Mouse (Mus musculus) lung, postnatal 0 days (tissue): ENCODE results near the gene Nptn. TPM values are rescaled to one million over a fixed set of nuclear protein-coding genes. Genes with fewer than 3 reads are reported as not detected.

Source experiments
- ATAC-seq: fragments of 200-750 bp; cut with Nextera tagmentation; 2 replicates; pipeline ENCODE4 v1.8.0; 2017; ENCODE audit warnings: moderate library complexity
- DNase-seq: peaks from one replicate; pipeline ENCODE4 v3.0.0-alpha.2; 2016; ENCODE audit warnings: low spot score
- H3K27ac ChIP-seq: fragments of 300-500 bp; sonication (generic); 2 replicates; pipeline ENCODE4 v1.5.1; 2014; ENCODE audit warnings: antibody characterized with exemption, mild to moderate bottlenecking, low read length, mixed read lengths
- H3K27me3 ChIP-seq: fragments of 300-500 bp; sonication (generic); replicated peaks from 2 replicates; pipeline ENCODE4 v1.6.1; 2014; ENCODE audit warnings: low read length, mixed read lengths; ENCODE audit not compliant: insufficient read depth
- H3K36me3 ChIP-seq: fragments of 300-500 bp; sonication (generic); 2 replicates; pipeline ENCODE4 v1.6.1; 2014; ENCODE audit warnings: low read length, mixed read lengths; ENCODE audit not compliant: insufficient read depth
- H3K4me1 ChIP-seq: fragments of 300-500 bp; sonication (generic); 2 replicates; pipeline ENCODE4 v1.6.1; 2014; ENCODE audit warnings: antibody characterized with exemption, low read depth, low read length, mixed read lengths; ENCODE audit not compliant: insufficient read depth
- H3K4me2 ChIP-seq: fragments of 300-500 bp; sonication (generic); replicated peaks from 2 replicates; pipeline ENCODE4 v1.6.1; 2014; ENCODE audit warnings: low read depth, mild to moderate bottlenecking, low read length, moderate library complexity, mixed read lengths
- H3K4me3 ChIP-seq: fragments of 300-500 bp; sonication (generic); 2 replicates; pipeline ENCODE4 v1.5.1; 2014; ENCODE audit warnings: low read depth, low read length
- H3K9ac ChIP-seq: fragments of 300-500 bp; sonication (generic); replicated peaks from 2 replicates; pipeline ENCODE4 v1.6.1; 2014; ENCODE audit warnings: low read depth, mild to moderate bottlenecking
- H3K9me3 ChIP-seq: fragments of 300-500 bp; sonication (generic); 2 replicates; pipeline ENCODE4 v1.6.1; 2016; ENCODE audit warnings: low read length, mixed read lengths
- CTCF ChIP-seq: IDR thresholded peaks from 2 replicates; pipeline ENCODE4 v1.5.1; 2016; ENCODE audit warnings: antibody characterized with exemption, mild to moderate bottlenecking
- EP300 ChIP-seq: IDR thresholded peaks from 2 replicates; pipeline ENCODE4 v1.6.1; 2016; ENCODE audit warnings: antibody characterized with exemption, mild to moderate bottlenecking, control low read depth
- WGBS: fragments of 180-500 bp; shearing (Covaris S2); extraction: QIAGEN DNeasy Blood & Tissue Kit; methylation state at CpG from one replicate; pipeline ENCODE4 v1.1.7; 2014; 5-methylcytosine and 5-hydroxymethylcytosine counted together
- polyA plus RNA-seq: library from polyadenylated mRNA; unstranded; fragments of >200 nt; fragmentation: Nextera tagmentation; extraction: Ambion mirVana; gene quantifications from 2 replicates; pipeline ENCODE4 v1.2.1, GENCODE M21; 2015

Gene Nptn
- polyA plus RNA-seq, 1 experiment from 2014 or later, result 132 TPM

GRCm38 (mm10) chr9:58630441-58630840 lies 48.4 kb downstream of the Nptn start:
- Histone ChIP-seq H3K36me3 (0 out of 2 replicates have a peak, but pooled peaks cover 4% of the 10 kb centered on the region), H3K27ac (no peak overlapping the region), H3K9ac (no peak overlapping the region), H3K9me3 (no peaks in the 10 kb centered on the region), H3K4me2 (no peak overlapping the region), H3K27me3 (no peaks in the 10 kb centered on the region), H3K4me3 (no peak overlapping the region), H3K4me1 (no peaks in the 10 kb centered on the region)
- ATAC-seq (no peak), DNase-seq (no peak)
- 64% methylated on average over 2 of the region's 2 CpGs for WGBS
- TF ChIP-seq EP300 (no peak), CTCF (no peak)

GRCm38 (mm10) chr9:58648406-58649264 lies 66.6 kb downstream of the Nptn start:
- no peaks in the 10 kb centered on the region for H3K27me3 ChIP-seq
- no peak overlapping the region for H3K27ac ChIP-seq
- H3K4me1 ChIP-seq, result no peaks in the 10 kb centered on the region
- no peak overlapping the region for H3K9ac ChIP-seq
- peaks cover 4% of the 10 kb centered on the region; the same call in 1 of the 2 replicates for H3K36me3 ChIP-seq
- ATAC-seq (no peak), DNase-seq (no peak)
- WGBS, result 84% methylated on average over 6 of the region's 6 CpGs
- no peaks in the 10 kb centered on the region for H3K9me3 ChIP-seq
- H3K4me2 ChIP-seq, result no peak overlapping the region
- no peak overlapping the region for H3K4me3 ChIP-seq
- TF ChIP-seq EP300 (no peak), CTCF (no peak)

GRCm38 (mm10) chr9:58649265-58649626 lies 67.2 kb downstream of the Nptn start:
- DNase-seq (no peak), ATAC-seq (no peak)
- Histone ChIP-seq H3K4me1 (no peaks in the 10 kb centered on the region), H3K4me2 (no peak overlapping the region), H3K9ac (no peak overlapping the region), H3K27ac (no peak overlapping the region), H3K27me3 (no peaks in the 10 kb centered on the region), H3K36me3 (peaks cover 4% of the 10 kb centered on the region; the same call in 1 of the 2 replicates), H3K9me3 (no peaks in the 10 kb centered on the region), H3K4me3 (no peak overlapping the region)
- WGBS, result 72% methylated on average over 4 of the region's 4 CpGs
- no peak for TF ChIP-seq CTCF

GRCm38 (mm10) chr9:58651993-58652392 lies 70.0 kb downstream of the Nptn start:
- ATAC-seq, result no peak
- Histone ChIP-seq H3K36me3 (no peaks in the 10 kb centered on the region), H3K9me3 (no peaks in the 10 kb centered on the region), H3K27ac (no peak overlapping the region), H3K4me3 (no peak overlapping the region), H3K27me3 (no peaks in the 10 kb centered on the region), H3K9ac (no peak overlapping the region), H3K4me1 (no peaks in the 10 kb centered on the region), H3K4me2 (no peak overlapping the region)
- peak; percentile 79 for DNase-seq
- 53% methylated on average over 4 of the region's 4 CpGs for WGBS
- TF ChIP-seq EP300 (no peak), CTCF (peak; percentile 70)

- no peak overlapping the region for H3K4me2 ChIP-seq
- H3K4me1 ChIP-seq, result peaks cover 4% of the 10 kb centered on the region; the same call in 1 of the 2 replicates
- no peaks in the 10 kb centered on the region for H3K36me3 ChIP-seq
- H3K27ac ChIP-seq, result no peak overlapping the region
- WGBS, result 54% methylated on average over 4 of the region's 4 CpGs
- H3K9me3 ChIP-seq, result no peaks in the 10 kb centered on the region
- ATAC-seq (peak; percentile 39), DNase-seq (no peak)
- no peak overlapping the region for H3K9ac ChIP-seq
- no peak overlapping the region for H3K4me3 ChIP-seq
- no peak for TF ChIP-seq CTCF
- TF ChIP-seq EP300, result no peak
- no peaks in the 10 kb centered on the region for H3K27me3 ChIP-seq
These were observed 72.5 kb downstream of the Nptn start for GRCm38 (mm10) chr9:58654494-58654893.

- Histone ChIP-seq H3K36me3 (no peaks in the 10 kb centered on the region), H3K27ac (no peak overlapping the region), H3K4me3 (no peak overlapping the region), H3K4me2 (no peak overlapping the region), H3K27me3 (no peaks in the 10 kb centered on the region), H3K9ac (no peak overlapping the region), H3K4me1 (peaks cover 4% of the 10 kb centered on the region; the same call in 1 of the 2 replicates), H3K9me3 (no peaks in the 10 kb centered on the region)
- 0 out of 2 replicates have a peak, but pooled peaks have one; percentile 25 for ATAC-seq
- DNase-seq, result no peak
- TF ChIP-seq CTCF, result peak; percentile 59
- TF ChIP-seq EP300, result no peak
- 58% methylated on average over 2 of the region's 2 CpGs for WGBS
These were observed 74.4 kb downstream of the Nptn start for GRCm38 (mm10) chr9:58656396-58656795.
